ENCODE assay signal across 14 mouse cellular contexts in genomic region chr5:66123295-66124088, GRCm38 (mm10).
"Had no signal": no experiment of that assay in that cellular context is flagged by ENCODE, and none has a peak within 500 bp of the region (broad histone marks: within the 10 kb centered on the region; RNA-seq: fewer than 3 reads in every experiment).

No protein-coding gene starts in this region.

- H3K27me3 ChIP-seq: limb, embryonic 12.5 days; liver, embryonic 15.5 days; lung, embryonic 15.5 days; midbrain, embryonic 12.5 days had no signal

- H3K4me1 ChIP-seq: midbrain, embryonic 12.5 days had no signal

- H3K36me3 ChIP-seq: limb, embryonic 12.5 days; liver, embryonic 15.5 days; lung, embryonic 15.5 days; midbrain, embryonic 12.5 days had no signal

- H3K9ac ChIP-seq: limb, embryonic 12.5 days; liver, embryonic 15.5 days; lung, embryonic 15.5 days; midbrain, embryonic 12.5 days had no signal

- H3K27ac ChIP-seq: kidney, postnatal 0 days; limb, embryonic 12.5 days; liver, embryonic 15.5 days; lung, embryonic 15.5 days; macrophage; midbrain, embryonic 12.5 days had no signal

- DNase-seq: kidney, adult 9 months; kidney, postnatal 36 days; liver; right cerebral cortex, adult 18-20 months; right cerebral cortex, postnatal 25 days; thymus, postnatal 36 days had no signal

- H3K9me3 ChIP-seq: limb, embryonic 12.5 days; liver, embryonic 15.5 days; lung, embryonic 15.5 days; midbrain, embryonic 12.5 days had no signal

- H3K4me2 ChIP-seq: limb, embryonic 12.5 days; liver, embryonic 15.5 days; lung, embryonic 15.5 days; midbrain, embryonic 12.5 days had no signal

- ATAC-seq: intestine, postnatal 0 days had no signal

- H3K4me3 ChIP-seq: limb, embryonic 12.5 days; liver, embryonic 15.5 days; lung, embryonic 15.5 days; megakaryocyte, embryonic 14.5 days; midbrain, embryonic 12.5 days had no signal
